Mouse (Mus musculus): Measurements from ENCODE around the gene Samd4b. TPM values are rescaled to one million over a fixed set of nuclear protein-coding genes. Genes with fewer than 3 reads are reported as not detected.

Gene Samd4b
- total and polyA plus RNA-seq, 3 experiments = 6.4 to 45.9 TPM; not detected in 1

DNA sequence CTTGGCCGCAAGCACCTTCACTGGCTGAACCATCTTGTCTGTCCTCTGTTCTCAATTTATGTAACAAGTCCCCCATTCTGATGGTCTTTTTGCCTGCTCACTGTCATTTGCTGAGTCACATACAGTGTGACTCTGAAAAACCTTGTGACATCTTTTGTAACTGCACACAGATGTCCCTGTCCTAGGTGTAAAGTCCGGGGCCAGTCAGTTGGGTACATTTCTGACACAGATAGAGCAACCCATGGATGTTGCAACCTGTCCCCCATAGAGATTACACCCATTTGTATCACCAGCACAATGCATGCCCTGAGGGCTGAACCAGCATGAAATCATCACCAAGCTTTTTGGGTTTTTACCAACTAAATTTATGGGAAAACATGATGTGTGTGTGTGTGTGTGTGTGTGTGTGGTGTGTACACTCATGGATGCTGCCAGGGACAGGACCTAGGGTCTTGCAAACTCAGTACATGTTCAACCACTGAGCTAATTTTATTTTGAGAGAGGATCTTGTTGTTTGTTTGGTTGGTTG lies 48.1 kb upstream of the Samd4b start:
- H3K27ac ChIP-seq (ENCODE audit: control insufficient read depth, low read depth, low read length) = no peak overlapping the region
- H3K27me3 ChIP-seq (ENCODE audit: control insufficient read depth in 1 of 2, insufficient read depth in 2 of 2, low read length in 2 of 2) = no peaks in the 10 kb centered on the region; a peak in 1 of 4 replicates
- no peaks in the 10 kb centered on the region for H3K9me3 ChIP-seq (replicated peaks; ENCODE audit: insufficient read depth, low read length)
- no peak overlapping the region for H3K4me3 ChIP-seq (ENCODE audit: control insufficient read depth in 1 of 2, insufficient read depth in 1 of 2, low read depth in 2 of 2, low read length in 2 of 2)
- H3K79me2 ChIP-seq (ENCODE audit: control insufficient read depth, insufficient read depth, low read length, poor library complexity) = no peaks in the 10 kb centered on the region
- DNase-seq (ENCODE audit: low read depth, low spot score) = no peak
- H3K36me3 ChIP-seq (ENCODE audit: control insufficient read depth in 1 of 2, insufficient read depth in 2 of 2, low read length in 2 of 2) = no peaks in the 10 kb centered on the region
- no peak overlapping the region for H3K9ac ChIP-seq (ENCODE audit: control insufficient read depth, low read depth, low read length, poor library complexity, severe bottlenecking)
- TF ChIP-seq SMC3 (IDR thresholded peaks at IDR 0.05; ENCODE audit: low read depth, low read length) (no peak), HCFC1 (IDR thresholded peaks at IDR 0.05; ENCODE audit: low read depth, low read length) (no peak), JUND (IDR thresholded peaks at IDR 0.05; ENCODE audit: low read depth, low read length) (no peak), USF1 (IDR thresholded peaks at IDR 0.05; ENCODE audit: low read depth, low read length) (no peak), ETS1 (IDR thresholded peaks at IDR 0.05; ENCODE audit: low read depth, low read length) (no peak), POLR2AphosphoS5 (IDR thresholded peaks at IDR 0.05; ENCODE audit: borderline replicate concordance, low read depth, low read length) (no peak), GABPA (IDR thresholded peaks at IDR 0.05; ENCODE audit: low read depth, low read length) (no peak), E2F4 (IDR thresholded peaks at IDR 0.05; ENCODE audit: borderline replicate concordance, low read depth, low read length) (no peak), TCF12 (IDR thresholded peaks at IDR 0.05; ENCODE audit: low read depth, low read length) (no peak), ZC3H11A (IDR thresholded peaks at IDR 0.05; ENCODE audit: low read depth, low read length) (no peak)
- H3K4me1 ChIP-seq (ENCODE audit: control insufficient read depth in 1 of 2, insufficient read depth in 2 of 2, low read length in 2 of 2) = no peaks in the 10 kb centered on the region

DNA sequence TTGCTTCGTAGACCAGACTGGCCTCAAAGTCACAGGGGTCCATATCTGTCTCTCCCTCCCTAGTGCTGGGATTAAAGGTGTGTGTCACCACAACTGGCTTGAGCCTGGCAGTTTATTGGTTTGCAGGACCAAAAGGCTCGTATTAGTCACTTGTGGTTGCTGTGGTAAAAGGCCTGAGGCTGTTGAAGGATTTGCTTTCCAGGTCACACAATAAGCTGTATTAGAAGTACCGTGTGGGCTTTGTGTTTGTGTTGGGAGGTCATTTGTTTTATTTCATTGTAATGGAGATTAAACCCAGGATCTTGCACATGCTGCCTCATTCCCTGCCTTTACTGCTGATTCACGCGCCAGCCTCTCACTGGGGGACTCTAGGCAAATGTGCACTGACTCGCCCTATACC lies 47.4 kb upstream of the Samd4b start:
- Histone ChIP-seq H3K4me1 (ENCODE audit: control insufficient read depth in 1 of 2, insufficient read depth in 2 of 2, low read length in 2 of 2) (no peaks in the 10 kb centered on the region), H3K9ac (ENCODE audit: control insufficient read depth, low read depth, low read length, poor library complexity, severe bottlenecking) (no peak overlapping the region), H3K9me3 (replicated peaks; ENCODE audit: insufficient read depth, low read length) (no peaks in the 10 kb centered on the region), H3K79me2 (ENCODE audit: control insufficient read depth, insufficient read depth, low read length, poor library complexity) (no peaks in the 10 kb centered on the region), H3K36me3 (ENCODE audit: control insufficient read depth in 1 of 2, insufficient read depth in 2 of 2, low read length in 2 of 2) (no peaks in the 10 kb centered on the region), H3K27me3 (ENCODE audit: control insufficient read depth in 1 of 2, insufficient read depth in 2 of 2, low read length in 2 of 2) (no peaks in the 10 kb centered on the region; a peak in 1 of 4 replicates), H3K4me3 (ENCODE audit: control insufficient read depth in 1 of 2, insufficient read depth in 1 of 2, low read depth in 2 of 2, low read length in 2 of 2) (no peak overlapping the region), H3K27ac (ENCODE audit: control insufficient read depth, low read depth, low read length) (no peak overlapping the region)
- no peak for DNase-seq (ENCODE audit: low read depth, low spot score)
- no peak for TF ChIP-seq ZKSCAN1 (IDR thresholded peaks at IDR 0.05; ENCODE audit: low read depth, low read length)
- TF ChIP-seq POLR2A (IDR thresholded peaks at IDR 0.05; ENCODE audit: control insufficient read depth in 1 of 2, insufficient read depth in 1 of 2, low read depth in 1 of 2, low read length in 2 of 2, poor library complexity in 1 of 2) = no peak
- no peak for TF ChIP-seq MAFK (IDR thresholded peaks at IDR 0.05; ENCODE audit: borderline replicate concordance, low read depth, low read length)
- no peak for TF ChIP-seq UBTF (IDR thresholded peaks at IDR 0.05; ENCODE audit: borderline replicate concordance, insufficient read depth, low read depth, low read length)

DNA sequence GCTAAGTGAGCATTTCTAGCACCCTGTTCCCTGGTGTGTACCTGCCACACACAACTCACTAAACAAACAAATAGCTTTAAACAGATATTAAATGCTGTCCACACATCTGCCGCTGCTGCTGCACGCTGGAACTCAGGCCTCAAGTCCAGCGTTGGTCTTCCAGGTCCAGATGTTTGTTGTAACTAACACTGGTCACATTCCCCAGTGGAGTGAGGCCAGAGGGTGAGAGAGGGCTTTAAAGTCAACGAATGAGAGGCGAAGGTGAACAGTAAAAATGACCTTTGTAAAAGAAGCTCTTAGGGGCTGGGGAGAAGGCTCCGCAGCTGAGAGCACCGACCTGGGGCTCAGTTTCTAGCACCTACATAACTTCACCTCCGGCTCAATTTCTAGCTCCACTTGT lies 43.6 kb upstream of the Samd4b start:
- Histone ChIP-seq H3K4me1 (ENCODE audit: control insufficient read depth in 1 of 2, insufficient read depth in 2 of 2, low read length in 2 of 2) (0 out of 4 replicates have a peak, but pooled peaks cover 0 to 5% of the 10 kb centered on the region in 2 experiments), H3K36me3 (ENCODE audit: control insufficient read depth in 1 of 2, insufficient read depth in 2 of 2, low read length in 2 of 2) (no peaks in the 10 kb centered on the region), H3K9ac (ENCODE audit: control insufficient read depth, low read depth, low read length, poor library complexity, severe bottlenecking) (no peak overlapping the region), H3K27me3 (ENCODE audit: control insufficient read depth in 1 of 2, insufficient read depth in 2 of 2, low read length in 2 of 2) (no peaks in the 10 kb centered on the region), H3K4me3 (ENCODE audit: control insufficient read depth in 1 of 2, insufficient read depth in 1 of 2, low read depth in 2 of 2, low read length in 2 of 2) (no peak overlapping the region), H3K9me3 (replicated peaks; ENCODE audit: insufficient read depth, low read length) (no peaks in the 10 kb centered on the region), H3K79me2 (ENCODE audit: control insufficient read depth, insufficient read depth, low read length, poor library complexity) (no peaks in the 10 kb centered on the region), H3K27ac (ENCODE audit: control insufficient read depth, low read depth, low read length) (no peak overlapping the region)
- no peak for DNase-seq (ENCODE audit: low read depth, low spot score)
- TF ChIP-seq MEF2A (IDR thresholded peaks at IDR 0.05; ENCODE audit: extremely low read depth, insufficient replicate concordance, low read depth, low read length, poor library complexity, severe bottlenecking) (no peak), CHD1 (IDR thresholded peaks at IDR 0.05; ENCODE audit: low read depth, low read length) (no peak), MXI1 (IDR thresholded peaks at IDR 0.05; ENCODE audit: low read depth, low read length) (no peak), HCFC1 (IDR thresholded peaks at IDR 0.05; ENCODE audit: low read depth, low read length) (no peak), SMC3 (IDR thresholded peaks at IDR 0.05; ENCODE audit: low read depth, low read length) (no peak), E2F4 (IDR thresholded peaks at IDR 0.05; ENCODE audit: borderline replicate concordance, low read depth, low read length) (no peak), NELFE (IDR thresholded peaks at IDR 0.05; ENCODE audit: low read depth, low read length) (no peak), ETS1 (IDR thresholded peaks at IDR 0.05; ENCODE audit: low read depth, low read length) (no peak), RCOR1 (IDR thresholded peaks at IDR 0.05; ENCODE audit: low read depth, low read length) (no peak), POLR2AphosphoS5 (IDR thresholded peaks at IDR 0.05; ENCODE audit: borderline replicate concordance, low read depth, low read length) (no peak), MAX (IDR thresholded peaks at IDR 0.05; ENCODE audit: low read length) (no peak), BHLHE40 (IDR thresholded peaks at IDR 0.05; ENCODE audit: borderline replicate concordance, low read depth, low read length) (no peak), ZKSCAN1 (IDR thresholded peaks at IDR 0.05; ENCODE audit: low read depth, low read length) (no peak), MYC (IDR thresholded peaks at IDR 0.05; ENCODE audit: low read depth, low read length) (no peak), ZMIZ1 (IDR thresholded peaks at IDR 0.05; ENCODE audit: low read depth, low read length) (no peak), CHD2 (IDR thresholded peaks at IDR 0.05; ENCODE audit: low read length) (no peak), SIN3A (IDR thresholded peaks at IDR 0.05; ENCODE audit: low read length) (no peak), UBTF (IDR thresholded peaks at IDR 0.05; ENCODE audit: borderline replicate concordance, insufficient read depth, low read depth, low read length) (no peak)

All from MEL (cell line).